Mouse (Mus musculus): ENCODE data around the gene Optn.
A peak's percentile ranks its signal among the peaks of the same experiment; 100 is the strongest.
"Not testable (repeated sequence)": the region's sequence is repeated elsewhere in the genome, so short reads cannot be mapped to it uniquely, and the experiment has no call there.

The Optn gene

DNA sequence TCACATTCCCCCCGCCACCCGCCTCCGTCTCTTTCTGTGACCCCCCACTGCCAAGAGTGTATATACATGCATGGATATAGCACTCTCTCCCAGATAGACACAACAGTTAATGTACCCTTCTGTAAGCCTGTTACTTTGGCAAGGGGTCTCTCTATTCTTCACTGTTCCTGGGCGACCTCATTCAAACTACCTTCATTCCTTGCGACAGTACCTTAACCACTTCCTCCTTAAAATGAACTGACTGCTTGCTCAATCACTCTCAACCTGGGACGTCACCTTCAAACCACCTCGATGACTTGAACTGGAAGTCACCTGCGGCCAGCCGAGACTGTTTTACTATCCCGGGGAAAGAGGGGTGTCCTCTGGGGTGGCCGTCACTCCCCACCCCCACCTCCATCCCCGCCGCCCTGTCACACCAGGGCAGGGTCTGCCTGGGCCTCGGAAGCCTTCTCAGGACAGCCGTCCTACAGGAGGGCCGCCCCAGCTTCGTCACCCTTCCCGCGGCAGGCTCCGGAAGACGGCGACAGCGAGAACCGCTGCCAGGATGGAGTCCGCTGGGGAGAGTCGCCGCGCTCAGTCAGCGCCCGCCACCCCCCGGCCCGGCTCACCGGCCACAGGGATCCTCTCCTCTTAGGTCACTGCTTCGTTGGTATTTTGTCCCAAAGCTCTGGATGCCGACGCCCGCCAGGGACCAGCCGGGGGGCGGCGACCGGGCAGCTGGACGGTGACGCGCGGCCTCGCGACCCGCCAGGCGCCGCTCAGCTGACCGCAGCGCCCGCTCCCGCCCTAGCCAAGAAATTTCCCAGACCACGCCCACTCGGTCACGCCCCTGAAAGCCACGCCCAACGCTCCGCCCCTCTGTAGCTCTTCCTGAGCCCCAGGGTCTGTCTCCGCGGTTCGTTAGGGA lies at the start of gene Optn:
Gene Optn (minus strand): TSS at position 753 of the 907 bp plus-strand sequence.
- DNase-seq (ENCODE audit: low spot score in 2 of 2), result peak; percentile 76 to 81

DNA sequence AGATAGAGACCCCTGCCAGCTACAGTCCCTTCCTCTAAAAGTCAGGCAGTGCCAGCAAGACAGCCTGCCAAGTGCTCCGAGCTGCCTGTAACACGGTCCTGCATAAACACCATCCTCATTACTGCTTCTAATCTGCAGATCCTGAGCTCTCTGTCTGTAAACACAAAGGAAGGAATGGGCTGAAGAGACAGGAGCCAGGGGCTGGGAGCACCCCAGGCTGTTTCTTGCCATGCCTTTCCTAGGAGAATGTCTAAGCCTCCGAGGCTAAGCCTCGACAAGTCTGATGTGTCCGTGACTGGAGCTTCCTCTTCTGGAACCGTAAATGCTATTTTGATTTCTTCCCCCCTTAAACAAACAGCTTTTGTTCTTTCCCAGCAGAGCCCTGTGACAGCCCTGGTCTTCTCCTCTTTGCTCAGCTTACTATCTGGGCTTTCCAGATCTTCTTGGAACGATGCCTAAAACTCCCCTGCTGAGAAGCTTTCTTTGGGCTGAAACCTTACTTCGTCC lies 49.0 kb upstream of the Optn start:
- no peak for DNase-seq (ENCODE audit: low spot score in 2 of 2)

GRCm38 (mm10) chr2:5102891-5103290 lies 39.0 kb upstream of the Optn start:
- no peak for DNase-seq (ENCODE audit: low spot score in 2 of 2)

- DNase-seq (ENCODE audit: low spot score in 2 of 2), result no peak
Measured at GRCm38 (mm10) chr2:5101743-5102245, 37.9 kb upstream of the Optn start.

GRCm38 (mm10) chr2:5099176-5099575 lies 35.3 kb upstream of the Optn start:
- no peak for DNase-seq (ENCODE audit: low spot score in 2 of 2)

GRCm38 (mm10) chr2:5097786-5098445 lies 34.1 kb upstream of the Optn start:
- DNase-seq (ENCODE audit: low spot score in 2 of 2), result peak in 1 of 2 experiments; percentile 33

- no peak for DNase-seq (ENCODE audit: low spot score in 2 of 2)
Measured at GRCm38 (mm10) chr2:5095316-5095715, 31.5 kb upstream of the Optn start.

GRCm38 (mm10) chr2:5094876-5095275 lies 31.0 kb upstream of the Optn start:
- DNase-seq (ENCODE audit: low spot score in 2 of 2), result no peak

DNA sequence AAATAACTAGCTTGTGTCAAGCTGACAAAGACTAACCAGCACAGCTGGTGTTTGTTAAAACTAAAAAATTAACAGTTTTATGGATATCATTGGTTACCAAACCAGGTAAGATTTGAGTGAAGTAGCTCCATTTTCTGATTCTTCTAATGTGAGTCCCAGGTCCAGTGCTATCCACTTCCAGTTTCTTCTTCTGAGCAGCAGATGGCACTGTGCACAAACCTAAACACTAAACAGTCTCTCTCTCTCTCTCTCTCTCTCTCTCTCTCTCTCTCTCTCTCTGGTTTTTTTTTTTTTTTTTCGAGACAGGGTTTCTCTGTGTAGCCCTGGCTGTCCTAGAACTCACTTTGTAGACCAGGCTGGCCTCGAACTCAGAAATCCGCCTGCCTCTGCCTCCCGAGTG lies 26.5 kb upstream of the Optn start:
- peak in 1 of 2 experiments; percentile 59 for DNase-seq (ENCODE audit: low spot score in 2 of 2)

- DNase-seq (ENCODE audit: low spot score in 2 of 2), result no peak
Measured at GRCm38 (mm10) chr2:5087667-5088066, 23.8 kb upstream of the Optn start.

- DNase-seq (ENCODE audit: low spot score in 2 of 2), result no peak
Measured at GRCm38 (mm10) chr2:5083739-5084138, 19.9 kb upstream of the Optn start.

DNA sequence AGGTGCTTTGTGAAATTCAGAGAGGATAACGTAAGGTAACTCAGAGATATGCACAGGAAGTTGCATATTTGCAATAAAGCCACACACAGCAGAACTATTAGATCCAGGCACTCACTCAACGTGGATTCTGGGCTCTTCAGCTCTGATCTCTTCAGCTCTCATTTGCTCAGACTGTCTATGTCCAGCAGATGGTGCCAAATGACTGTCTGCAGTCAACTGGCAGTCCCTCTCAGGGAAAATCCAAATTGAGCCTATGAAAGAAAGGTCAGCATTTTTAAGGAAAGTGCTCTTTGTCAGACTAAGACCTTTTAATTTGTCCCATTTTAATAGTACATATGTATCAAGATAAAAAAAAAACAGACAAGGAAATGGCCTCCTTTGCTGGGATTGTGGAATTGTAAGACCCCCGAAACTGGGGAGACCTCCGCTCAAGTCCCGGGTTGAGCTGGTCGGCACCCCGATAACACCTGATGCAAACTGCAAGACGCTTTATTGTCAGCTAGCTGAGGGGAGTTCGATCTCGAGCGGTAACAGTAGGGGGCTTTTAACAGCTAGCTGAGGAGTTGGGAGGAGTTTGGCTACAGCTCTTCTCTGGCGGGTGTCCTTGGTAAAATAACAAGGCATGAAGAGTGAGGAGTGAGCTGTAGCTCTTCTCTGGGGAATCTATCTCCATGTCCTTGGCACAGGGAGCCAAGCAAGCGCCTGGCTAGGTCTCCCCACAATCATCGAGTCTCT lies 16.4 kb upstream of the Optn start:
- DNase-seq (ENCODE audit: low spot score in 2 of 2), result peak in 1 of 2 experiments; percentile 50

- no peak for DNase-seq (ENCODE audit: low spot score in 2 of 2)
Measured at GRCm38 (mm10) chr2:5077937-5078336, 14.1 kb upstream of the Optn start.

- no peak for DNase-seq (ENCODE audit: low spot score in 2 of 2)
Measured at GRCm38 (mm10) chr2:5077490-5077889, 13.6 kb upstream of the Optn start.

GRCm38 (mm10) chr2:5075856-5076255 lies 12.0 kb upstream of the Optn start:
- DNase-seq (ENCODE audit: low spot score in 2 of 2), result no peak

GRCm38 (mm10) chr2:5075432-5075831 lies 11.6 kb upstream of the Optn start:
- no peak for DNase-seq (ENCODE audit: low spot score in 2 of 2)

DNA sequence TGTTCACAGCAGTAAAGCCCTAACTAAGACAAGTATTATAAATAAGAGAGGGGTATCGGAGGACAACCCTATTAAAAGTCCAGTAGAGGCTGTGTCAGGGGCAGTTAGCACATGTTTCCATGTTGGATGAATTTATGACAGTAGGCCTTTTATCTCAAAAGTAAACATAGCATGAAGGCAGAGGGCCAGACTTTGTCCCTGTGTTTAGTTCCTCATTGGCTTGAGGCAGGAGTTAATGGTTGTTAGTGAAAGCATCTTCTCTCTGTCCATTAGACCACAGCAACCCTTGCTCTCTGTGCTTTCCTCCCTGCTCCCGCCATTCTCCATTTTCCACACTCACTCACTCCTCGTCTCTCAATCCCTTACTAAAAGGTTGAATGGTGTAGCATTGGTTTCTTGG lies 9.9 kb upstream of the Optn start:
- DNase-seq (ENCODE audit: low spot score in 2 of 2), result no peak

DNA sequence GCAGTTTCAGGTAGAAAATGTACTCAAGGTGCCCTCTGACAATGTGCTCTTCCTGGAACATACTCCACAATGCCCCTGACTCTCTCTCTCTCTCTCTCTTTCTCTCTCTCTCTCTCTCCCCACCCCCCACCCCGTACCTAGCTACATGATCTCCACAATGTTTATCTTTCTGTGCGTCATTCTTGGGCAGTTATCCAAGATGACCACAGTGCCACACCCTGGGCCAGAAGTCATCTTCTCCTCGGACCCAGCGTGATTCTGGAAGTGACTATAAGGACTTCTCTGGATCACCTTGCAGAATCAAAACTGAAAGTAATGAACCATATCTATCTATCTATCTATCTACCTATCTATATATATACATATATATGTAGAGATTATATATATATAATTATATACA lies 4.1 kb upstream of the Optn start:
- no peak for DNase-seq (ENCODE audit: low spot score in 2 of 2)

- not testable (repeated sequence) for DNase-seq (ENCODE audit: low spot score in 2 of 2)
Measured at GRCm38 (mm10) chr2:5067254-5067653, 3.4 kb upstream of the Optn start.

GRCm38 (mm10) chr2:5064247-5064646 lies 396 bp upstream of the Optn start:
- DNase-seq (ENCODE audit: low spot score in 2 of 2), result no peak

- no peak for DNase-seq (ENCODE audit: low spot score in 2 of 2)
Measured at GRCm38 (mm10) chr2:5062496-5063298, 1.2 kb downstream of the Optn start.

Measured in frontal cortex, postnatal 36 days (tissue).